Mouse (Mus musculus) liver, embryonic 13.5 days (tissue): ENCODE results near the gene Fastk. TPM values are rescaled to one million over a fixed set of nuclear protein-coding genes. Genes with fewer than 3 reads are reported as not detected.

Source experiments
- ATAC-seq: fragments of 200-750 bp; cut with Nextera tagmentation; 2 replicates; pipeline ENCODE4 v1.8.0; 2017; ENCODE audit warnings: low read depth, mild to moderate bottlenecking, moderate number of reproducible peaks, moderate library complexity
- DNase-seq: peaks from one replicate; pipeline ENCODE4 v3.0.0; 2022
- H3K27ac ChIP-seq: fragments of 300-500 bp; sonication (generic); 2 replicates; pipeline ENCODE4 v1.5.1; 2015; ENCODE audit warnings: moderate library complexity, mild to moderate bottlenecking, inconsistent platforms
- H3K27me3 ChIP-seq: fragments of 300-500 bp; sonication (generic); 2 replicates; pipeline ENCODE4 v1.6.1; 2015; ENCODE audit warnings: mild to moderate bottlenecking, inconsistent platforms
- H3K36me3 ChIP-seq: fragments of 300-500 bp; sonication (generic); 2 replicates; pipeline ENCODE4 v1.6.1; 2015; ENCODE audit warnings: mild to moderate bottlenecking, inconsistent platforms
- H3K4me1 ChIP-seq: fragments of 300-500 bp; sonication (generic); replicated peaks from 2 replicates; pipeline ENCODE4 v1.6.1; 2015; ENCODE audit warnings: inconsistent platforms
- H3K4me2 ChIP-seq: fragments of 300-500 bp; sonication (generic); 2 replicates; pipeline ENCODE4 v1.6.1; 2015; ENCODE audit warnings: inconsistent platforms, mild to moderate bottlenecking, moderate library complexity
- H3K4me3 ChIP-seq: fragments of 300-500 bp; sonication (generic); replicated peaks from 2 replicates; pipeline ENCODE4 v1.5.1; 2015; ENCODE audit warnings: mild to moderate bottlenecking, inconsistent platforms
- H3K9ac ChIP-seq: fragments of 300-500 bp; sonication (generic); 2 replicates; pipeline ENCODE4 v1.6.1; 2015; ENCODE audit warnings: mild to moderate bottlenecking, inconsistent platforms
- H3K9me3 ChIP-seq: fragments of 300-500 bp; sonication (generic); replicated peaks from 2 replicates; pipeline ENCODE4 v1.6.1; 2016; ENCODE audit warnings: inconsistent platforms
- WGBS: fragments of 180-500 bp; shearing (Covaris S2); methylation state at CpG from one replicate; pipeline ENCODE4 v1.1.7; 2015; ENCODE audit not compliant: insufficient replicate concordance; 5-methylcytosine and 5-hydroxymethylcytosine counted together
- polyA plus RNA-seq: library from polyadenylated mRNA; unstranded; fragments of >200 nt; fragmentation: Nextera tagmentation; extraction: Ambion mirVana; gene quantifications from 2 replicates; pipeline ENCODE4 v1.2.1, GENCODE M21; 2015

Gene Fastk
- polyA plus RNA-seq, 1 experiment from 2014 or later = 59.0 TPM

DNA sequence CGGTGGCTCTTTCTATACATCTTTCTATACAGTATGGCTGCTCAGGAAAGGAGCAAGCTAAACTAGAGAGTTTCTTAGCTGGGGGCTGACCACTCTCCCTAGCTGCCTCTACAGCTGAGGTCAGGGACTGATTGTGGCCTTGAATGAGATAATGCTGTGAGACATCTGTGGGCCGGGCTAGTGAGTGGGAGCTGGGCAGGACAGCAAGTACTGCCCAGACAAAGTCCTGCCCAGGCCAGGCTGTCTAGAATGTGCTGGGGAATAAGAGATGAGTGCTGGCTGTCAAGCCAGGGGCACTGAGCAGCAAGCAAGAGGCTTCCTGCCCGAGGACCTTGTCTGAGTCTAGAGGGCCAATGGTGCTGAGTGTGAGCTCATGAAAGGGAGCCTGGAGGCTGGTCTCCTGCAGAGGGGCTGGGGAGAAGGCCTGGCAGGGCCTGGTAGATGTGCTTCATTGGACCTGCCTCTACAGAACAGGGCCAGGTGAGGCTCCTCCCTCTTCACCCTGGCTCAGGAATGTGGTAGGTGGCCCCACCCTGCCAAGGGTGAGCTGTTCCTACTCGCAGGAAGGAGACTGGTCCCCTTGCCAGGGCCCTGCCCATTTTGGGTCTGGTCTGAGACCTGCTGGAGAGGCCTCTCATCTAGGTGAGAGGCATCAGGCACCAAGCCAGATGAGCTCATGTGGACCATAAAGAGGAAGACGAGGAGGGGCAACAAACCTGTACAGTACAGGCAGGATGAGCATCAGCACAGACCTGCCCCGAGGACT lies 30.6 kb upstream of the Fastk start:
- DNase-seq (no peak), ATAC-seq (no peak)
- 71% methylated on average over 6 of the region's 6 CpGs for WGBS
- no peak overlapping the region for H3K4me3 ChIP-seq
- H3K27me3 ChIP-seq = peaks cover 42% of the 10 kb centered on the region
- no peak overlapping the region for H3K4me2 ChIP-seq
- H3K36me3 ChIP-seq = peaks cover 41% of the 10 kb centered on the region
- peaks cover 48% of the 10 kb centered on the region for H3K4me1 ChIP-seq
- no peaks in the 10 kb centered on the region for H3K9me3 ChIP-seq
- H3K27ac ChIP-seq = no peak overlapping the region
- no peak overlapping the region for H3K9ac ChIP-seq

DNA sequence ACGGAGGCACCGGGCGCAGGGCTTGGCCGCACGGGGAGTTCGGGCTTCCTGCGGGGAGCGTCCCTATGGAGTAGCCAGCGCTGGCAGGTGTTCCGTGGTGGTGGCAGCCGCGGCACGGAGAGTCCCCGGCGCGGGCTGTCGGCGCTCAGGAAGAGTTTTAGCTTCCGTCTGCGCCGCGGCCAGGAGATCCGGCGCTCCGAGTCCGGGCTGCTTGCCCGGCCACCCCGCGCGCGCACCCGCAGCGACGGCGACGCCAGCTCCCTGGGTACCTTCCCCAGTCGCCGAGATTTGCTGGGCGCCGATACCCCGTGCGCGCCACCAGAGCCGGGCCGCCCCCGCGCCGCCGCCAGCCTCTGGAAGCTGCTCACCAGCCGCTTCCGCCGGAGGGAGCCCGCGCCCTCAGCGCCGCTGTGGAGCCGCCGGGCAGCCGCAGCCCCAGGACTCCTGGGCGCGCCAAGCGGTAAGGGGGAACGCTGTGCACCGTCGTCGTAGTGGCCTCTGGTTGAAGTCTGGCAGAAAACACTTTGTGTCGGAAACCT lies 29.7 kb upstream of the Fastk start:
- H3K9me3 ChIP-seq = no peaks in the 10 kb centered on the region
- WGBS = 6% methylated on average over 61 of the region's 67 CpGs
- peak overlapping the region; percentile 37; the same call in 1 of the 2 replicates for H3K9ac ChIP-seq
- peaks cover 42% of the 10 kb centered on the region for H3K27me3 ChIP-seq
- ATAC-seq (no peak), DNase-seq (no peak)
- peak overlapping the region; percentile 49 for H3K4me3 ChIP-seq
- peak overlapping the region; percentile 66 for H3K4me2 ChIP-seq
- no peak overlapping the region; the same call in 1 of the 2 replicates for H3K27ac ChIP-seq
- H3K4me1 ChIP-seq = peaks cover 44% of the 10 kb centered on the region
- H3K36me3 ChIP-seq = peaks cover 32% of the 10 kb centered on the region

DNA sequence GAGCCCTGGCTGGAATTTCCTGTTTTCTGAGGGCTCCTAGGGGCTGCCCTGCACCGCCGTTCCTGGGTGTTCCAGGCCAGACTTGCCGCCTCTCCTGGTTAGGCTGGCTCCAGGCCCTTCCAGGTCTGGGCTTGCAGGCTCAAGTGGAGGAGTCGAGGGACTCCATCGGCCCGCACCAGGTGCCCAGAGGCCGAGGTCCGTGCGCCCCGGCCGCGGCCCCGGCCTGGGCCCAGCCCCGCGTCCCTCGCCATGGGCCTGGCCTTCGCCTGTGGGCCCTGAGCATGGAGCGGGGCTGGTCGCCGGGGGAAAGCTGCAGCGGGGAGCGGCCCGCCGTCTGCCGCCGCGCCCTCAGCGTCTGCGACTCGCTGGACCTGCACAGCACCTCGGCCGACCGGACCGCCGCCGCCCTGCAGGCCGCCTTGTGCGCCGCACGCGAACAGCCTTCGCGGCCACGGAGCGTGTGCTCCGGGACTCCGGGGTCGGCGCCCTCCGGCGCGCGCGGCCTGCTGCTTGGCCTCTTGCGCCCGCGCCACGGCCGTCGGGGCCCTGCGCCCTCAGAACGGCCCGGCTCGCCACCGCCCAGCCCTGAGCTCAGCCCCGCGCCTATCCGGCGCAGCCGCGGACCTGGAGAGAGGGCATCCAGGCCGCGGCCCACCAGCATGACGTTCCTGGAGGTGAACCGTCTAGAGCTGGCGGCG lies 29.1 kb upstream of the Fastk start:
- ATAC-seq (peak; percentile 19; the same call in 1 of the 2 replicates), DNase-seq (no peak)
- 6% methylated on average over 77 of the region's 77 CpGs for WGBS
- Histone ChIP-seq H3K4me1 (peaks cover 40% of the 10 kb centered on the region), H3K27ac (no peak overlapping the region; the same call in 1 of the 2 replicates), H3K9ac (peak overlapping the region; percentile 37; the same call in 1 of the 2 replicates), H3K27me3 (peaks cover 42% of the 10 kb centered on the region), H3K4me2 (peak overlapping the region; percentile 66), H3K36me3 (peaks cover 26% of the 10 kb centered on the region), H3K4me3 (peak overlapping the region; percentile 49), H3K9me3 (no peaks in the 10 kb centered on the region)

DNA sequence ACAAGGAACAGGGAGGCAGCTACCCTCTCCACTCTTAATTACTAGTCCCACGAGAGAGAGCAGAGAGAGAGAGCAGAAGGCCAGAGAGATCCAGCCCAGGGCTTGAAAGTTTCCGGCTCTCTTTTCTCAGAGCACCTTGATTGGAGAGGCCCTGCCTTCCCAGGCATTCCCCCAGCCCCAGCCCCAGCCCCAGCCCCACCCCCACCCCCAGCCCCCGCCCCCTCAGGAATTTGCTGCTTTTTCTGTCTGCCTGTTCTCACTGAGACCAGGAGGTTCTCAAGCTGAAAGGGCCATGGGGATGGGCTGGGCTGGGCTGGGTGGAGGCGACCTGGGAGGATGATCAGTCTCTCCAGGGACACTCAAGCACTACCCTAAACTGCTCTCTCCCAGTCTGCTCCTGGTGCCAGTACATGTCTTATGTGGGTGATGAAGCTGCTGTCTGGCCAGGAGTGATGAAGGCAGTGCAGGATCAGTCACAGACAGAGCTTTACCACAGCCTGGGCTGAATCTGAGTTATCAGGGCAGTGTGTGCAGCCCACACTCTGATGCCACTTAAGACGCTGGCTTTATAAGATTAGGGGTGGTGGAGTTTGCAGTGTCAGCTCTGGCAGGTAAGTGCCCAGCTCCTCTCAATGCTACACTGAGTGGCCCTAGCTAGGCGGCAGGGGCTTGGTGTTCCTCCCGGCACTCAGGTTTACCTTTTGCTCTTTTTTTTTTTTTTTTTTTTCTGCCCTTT lies 28.0 kb upstream of the Fastk start:
- H3K36me3 ChIP-seq = peaks cover 15% of the 10 kb centered on the region
- no peak overlapping the region for H3K4me2 ChIP-seq
- H3K27ac ChIP-seq = no peak overlapping the region
- H3K4me3 ChIP-seq = no peak overlapping the region
- no peak overlapping the region for H3K9ac ChIP-seq
- ATAC-seq (peak; percentile 22; the same call in 1 of the 2 replicates), DNase-seq (no peak)
- peaks cover 42% of the 10 kb centered on the region for H3K27me3 ChIP-seq
- no peaks in the 10 kb centered on the region for H3K9me3 ChIP-seq
- 51% methylated on average over 6 of the region's 7 CpGs for WGBS
- peaks cover 40% of the 10 kb centered on the region for H3K4me1 ChIP-seq

DNA sequence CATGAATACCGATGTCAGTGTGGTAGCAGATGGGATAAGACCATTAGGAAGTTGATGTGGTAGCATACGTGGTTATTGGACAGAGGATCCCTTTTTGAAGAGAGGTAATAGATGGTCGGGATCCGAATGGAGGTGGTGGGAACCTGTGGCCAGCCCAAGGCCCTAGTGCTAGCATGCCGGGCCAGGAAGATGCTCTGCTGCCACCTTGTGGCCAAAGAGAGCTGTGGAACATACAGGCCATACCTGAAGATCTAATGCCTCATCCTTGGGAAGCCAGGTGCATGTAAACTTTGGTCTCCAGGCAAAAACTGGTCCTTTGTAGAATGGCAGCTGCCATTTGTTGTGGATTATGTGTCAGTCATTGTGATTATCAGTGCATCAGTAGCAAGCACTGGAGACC lies 25.5 kb upstream of the Fastk start:
- peaks cover 38% of the 10 kb centered on the region for H3K27me3 ChIP-seq
- ATAC-seq = peak; percentile 60
- no peak overlapping the region for H3K27ac ChIP-seq

DNA sequence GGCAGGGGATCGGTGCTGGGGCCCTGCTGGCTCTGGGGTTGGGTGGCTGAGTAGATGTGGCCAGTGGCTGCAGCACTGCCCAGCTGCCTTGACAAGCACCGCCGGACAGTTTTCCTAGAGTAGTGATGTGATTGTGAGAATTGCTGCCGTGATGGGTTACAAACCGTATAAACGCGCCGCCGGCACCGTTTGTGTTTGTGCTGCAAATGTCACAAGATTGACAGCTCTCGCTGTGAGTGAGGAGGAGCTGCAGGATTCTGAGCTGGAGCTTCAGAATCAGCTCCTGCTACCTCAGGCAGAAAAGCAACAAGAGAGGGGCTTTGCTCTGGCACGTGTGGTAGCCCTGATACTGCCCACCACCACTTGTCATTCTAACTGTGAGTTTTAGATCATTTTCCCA lies 21.7 kb upstream of the Fastk start:
- no peak overlapping the region for H3K27ac ChIP-seq
- no peak overlapping the region for H3K4me2 ChIP-seq
- H3K4me1 ChIP-seq = peaks cover 21% of the 10 kb centered on the region
- no peak overlapping the region for H3K4me3 ChIP-seq
- WGBS = 73% methylated on average over 12 of the region's 12 CpGs
- no peaks in the 10 kb centered on the region; the same call in 1 of the 2 replicates for H3K27me3 ChIP-seq
- H3K36me3 ChIP-seq = peaks cover under 1% of the 10 kb centered on the region; the same call in 1 of the 2 replicates
- no peaks in the 10 kb centered on the region for H3K9me3 ChIP-seq
- ATAC-seq (no peak), DNase-seq (no peak)
- no peak overlapping the region for H3K9ac ChIP-seq

More for the DNA sequence above, 25.5 kb upstream of the Fastk start:
- Histone ChIP-seq H3K9me3 (no peaks in the 10 kb centered on the region), H3K4me2 (no peak overlapping the region), H3K9ac (no peak overlapping the region), H3K4me3 (no peak overlapping the region), H3K36me3 (no peaks in the 10 kb centered on the region), H3K4me1 (peaks cover 54% of the 10 kb centered on the region)
- peak; percentile 62 for DNase-seq
- WGBS = 12% methylated on average over 5 of the region's 5 CpGs

DNA sequence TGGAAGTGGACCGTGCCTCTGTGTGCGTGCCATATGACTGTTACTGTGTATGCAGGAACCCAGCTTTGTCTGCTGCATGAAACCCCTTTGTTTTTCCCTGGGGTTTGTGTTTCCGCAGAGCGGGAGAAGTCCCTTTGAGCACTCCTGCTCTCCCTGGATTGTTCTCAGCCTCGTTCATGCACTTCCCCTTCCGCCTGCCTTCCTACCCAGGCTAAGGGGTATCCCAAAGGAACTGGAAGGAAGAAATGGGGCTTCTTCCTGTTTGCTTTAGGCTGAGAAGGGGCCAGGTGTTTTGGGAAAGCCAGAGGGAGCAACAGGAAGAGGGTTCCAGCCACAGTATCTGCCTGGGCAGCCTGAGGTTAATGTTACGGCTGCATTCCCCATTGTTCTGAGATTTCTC lies 10.5 kb upstream of the Fastk start:
- Histone ChIP-seq H3K9me3 (no peaks in the 10 kb centered on the region), H3K4me2 (0 out of 2 replicates have a peak overlapping the region, but pooled peaks have one; percentile 19), H3K27me3 (no peaks in the 10 kb centered on the region), H3K4me1 (peaks cover 63% of the 10 kb centered on the region), H3K27ac (0 out of 2 replicates have a peak overlapping the region, but pooled peaks have one; percentile 17), H3K4me3 (no peak overlapping the region), H3K9ac (no peak overlapping the region), H3K36me3 (peaks cover 35% of the 10 kb centered on the region)
- 75% methylated on average over 7 of the region's 7 CpGs for WGBS
- DNase-seq = no peak
- ATAC-seq = no peak

DNA sequence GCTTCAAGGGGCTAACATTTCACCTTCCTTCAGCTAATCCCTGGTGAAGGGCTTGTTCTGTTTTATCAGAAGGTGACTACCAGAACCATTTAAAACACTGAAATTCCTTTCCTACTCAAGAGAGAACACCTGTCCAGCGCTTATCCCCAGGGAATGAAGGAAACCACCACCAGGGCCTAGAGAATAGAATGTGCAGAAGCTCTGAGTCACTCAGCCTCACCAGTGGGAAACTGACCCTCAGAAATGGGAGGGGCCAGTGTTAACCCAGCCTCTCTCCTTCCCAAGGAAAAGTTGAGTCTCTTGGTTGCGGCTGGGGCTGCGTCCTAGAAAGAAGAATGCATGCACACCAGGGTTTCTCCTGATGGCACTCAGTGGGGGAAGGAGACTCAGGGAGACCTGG lies 10.0 kb upstream of the Fastk start:
- Histone ChIP-seq H3K9ac (peak overlapping the region; percentile 43), H3K9me3 (no peaks in the 10 kb centered on the region), H3K4me1 (peaks cover 65% of the 10 kb centered on the region), H3K36me3 (peaks cover 30% of the 10 kb centered on the region), H3K4me3 (no peak overlapping the region), H3K27ac (no peak overlapping the region; the same call in 1 of the 2 replicates), H3K27me3 (no peaks in the 10 kb centered on the region), H3K4me2 (0 out of 2 replicates have a peak overlapping the region, but pooled peaks have one; percentile 19)
- no peak for DNase-seq
- no peak for ATAC-seq
- WGBS = 63% methylated on average over 3 of the region's 3 CpGs

DNA sequence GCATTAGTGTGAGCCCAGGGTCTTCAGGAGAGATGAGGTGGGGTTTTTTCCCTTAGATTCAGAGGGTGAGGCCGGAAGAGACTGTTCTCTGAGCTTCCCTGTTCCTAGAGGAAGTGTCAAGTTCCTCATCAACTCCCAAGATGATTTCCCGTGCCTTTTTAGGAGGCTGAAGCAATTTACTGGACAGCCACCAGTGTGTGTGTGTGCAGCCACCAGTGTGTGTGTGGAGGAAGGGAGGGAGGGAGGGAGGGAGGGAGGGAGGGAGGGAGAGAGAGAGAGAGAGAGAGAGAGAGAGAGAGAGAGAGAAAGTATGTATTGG lies 8.9 kb upstream of the Fastk start:
- DNase-seq (no peak), ATAC-seq (no peak)
- Histone ChIP-seq H3K36me3 (peaks cover 29% of the 10 kb centered on the region), H3K4me3 (peak overlapping the region; percentile 85), H3K27ac (peak overlapping the region; percentile 95; the same call in 1 of the 2 replicates), H3K9ac (peak overlapping the region; percentile 93), H3K27me3 (no peaks in the 10 kb centered on the region), H3K9me3 (no peaks in the 10 kb centered on the region), H3K4me1 (peaks cover 61% of the 10 kb centered on the region), H3K4me2 (peak overlapping the region; percentile 100)
- 27% methylated on average over 2 of the region's 2 CpGs for WGBS

DNA sequence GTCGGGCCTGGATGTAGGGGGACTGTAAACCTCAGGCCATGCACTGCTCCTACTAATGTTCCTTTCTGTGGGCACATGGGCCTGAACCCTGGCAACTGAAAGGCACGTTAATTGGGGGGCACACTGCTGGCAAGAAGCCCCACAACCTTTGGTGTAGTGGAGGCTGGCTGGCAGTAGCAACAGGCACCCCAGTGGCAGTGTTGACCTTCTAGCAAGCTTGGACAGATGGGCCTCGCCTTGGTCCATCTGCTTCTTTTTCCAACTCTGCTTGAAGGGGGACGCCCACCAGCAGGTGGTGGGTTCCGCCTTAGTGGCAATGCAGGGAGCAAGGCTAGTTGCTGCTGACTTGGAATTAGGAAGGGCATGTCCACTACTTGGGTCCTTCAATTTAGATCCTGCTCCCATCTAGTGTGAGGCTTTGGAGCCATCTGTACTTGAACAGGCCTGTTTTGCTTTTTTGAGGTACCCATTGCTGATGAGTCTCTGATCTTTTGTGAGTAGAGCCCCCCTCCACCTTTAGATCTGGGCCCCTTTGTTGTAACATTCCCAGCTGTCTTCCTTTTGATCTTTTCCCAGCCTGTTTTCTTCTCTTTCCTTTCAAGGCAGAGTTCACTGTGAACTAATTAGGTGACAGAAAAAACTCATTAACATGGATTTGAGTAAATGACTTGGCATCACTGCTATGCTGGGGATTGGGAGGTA lies 8.3 kb upstream of the Fastk start:
- Histone ChIP-seq H3K9me3 (no peaks in the 10 kb centered on the region), H3K27me3 (no peaks in the 10 kb centered on the region), H3K27ac (peak overlapping the region; percentile 95), H3K4me3 (peak overlapping the region; percentile 85), H3K9ac (peak overlapping the region; percentile 93), H3K4me2 (peak overlapping the region; percentile 100), H3K4me1 (peaks cover 58% of the 10 kb centered on the region), H3K36me3 (peaks cover 24% of the 10 kb centered on the region)
- ATAC-seq (no peak), DNase-seq (no peak)
- WGBS = 33% methylated on average over 5 of the region's 5 CpGs
